Mouse (Mus musculus): ENCODE data around the gene Thtpa. TPM values are rescaled to one million over a fixed set of nuclear protein-coding genes. Genes with fewer than 3 reads are reported as not detected.

Gene Thtpa
- polyA plus RNA-seq, 1 experiment = 11.5 TPM

DNA sequence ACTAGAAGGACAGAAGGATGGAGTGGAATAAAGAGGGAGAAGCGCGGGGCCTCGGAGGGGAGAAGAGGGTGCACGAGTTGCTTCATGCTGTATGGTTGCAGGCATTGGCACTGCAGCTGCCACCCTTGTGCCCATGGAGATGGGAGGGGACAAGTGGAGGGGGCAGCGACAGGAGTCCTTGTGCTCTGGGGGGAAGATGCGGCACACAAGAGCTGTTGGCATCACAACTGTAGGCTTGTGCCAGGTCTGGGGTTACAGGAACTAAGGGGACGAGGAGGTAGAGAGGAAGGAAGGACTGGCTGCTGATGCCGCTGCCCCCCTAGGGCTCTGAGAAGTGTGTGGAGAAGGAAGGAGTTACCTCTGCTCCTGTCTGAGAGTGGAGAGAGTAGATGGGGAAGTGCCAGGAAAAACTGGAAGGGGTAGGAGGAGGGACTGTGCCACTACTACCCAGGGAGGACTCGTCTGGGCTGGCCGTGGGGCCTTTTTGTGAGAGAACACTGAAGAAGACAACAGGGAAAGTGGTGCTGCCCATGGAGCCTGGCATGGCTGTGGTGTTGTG is 40.3 kb upstream of the Thtpa start:
- Histone ChIP-seq H3K27me3 (ENCODE audit: control insufficient read depth, insufficient read depth, insufficient read length) (no peaks in the 10 kb centered on the region), H3ac (ENCODE audit: control insufficient read depth, insufficient read length, low read depth) (no peak overlapping the region), H3K36me3 (ENCODE audit: control insufficient read depth, insufficient read depth) (no peaks in the 10 kb centered on the region), H3K79me2 (ENCODE audit: control insufficient read depth, insufficient read depth) (no peaks in the 10 kb centered on the region), H3K4me3 (ENCODE audit: insufficient read depth, poor library complexity, severe bottlenecking) (no peak overlapping the region), H3K79me3 (ENCODE audit: low read depth) (no peaks in the 10 kb centered on the region)
- TF ChIP-seq CEBPB (IDR thresholded peaks at IDR 0.05; ENCODE audit: low read depth) (no peak), MYOD1 (IDR thresholded peaks at IDR 0.05; ENCODE audit: control insufficient read depth, insufficient read length, low read depth) (no peak), USF1 (IDR thresholded peaks at IDR 0.05; ENCODE audit: low read depth) (no peak), MAX (IDR thresholded peaks at IDR 0.05) (no peak), MYOG (IDR thresholded peaks at IDR 0.05; ENCODE audit: control insufficient read depth, extremely low read depth, insufficient read length) (no peak), FOSL1 (IDR thresholded peaks at IDR 0.05; ENCODE audit: insufficient read depth, low read length, poor library complexity, severe bottlenecking) (no peak), CTCF (IDR thresholded peaks at IDR 0.05; ENCODE audit: control insufficient read depth, insufficient read depth, insufficient read length) (no peak)

DNA sequence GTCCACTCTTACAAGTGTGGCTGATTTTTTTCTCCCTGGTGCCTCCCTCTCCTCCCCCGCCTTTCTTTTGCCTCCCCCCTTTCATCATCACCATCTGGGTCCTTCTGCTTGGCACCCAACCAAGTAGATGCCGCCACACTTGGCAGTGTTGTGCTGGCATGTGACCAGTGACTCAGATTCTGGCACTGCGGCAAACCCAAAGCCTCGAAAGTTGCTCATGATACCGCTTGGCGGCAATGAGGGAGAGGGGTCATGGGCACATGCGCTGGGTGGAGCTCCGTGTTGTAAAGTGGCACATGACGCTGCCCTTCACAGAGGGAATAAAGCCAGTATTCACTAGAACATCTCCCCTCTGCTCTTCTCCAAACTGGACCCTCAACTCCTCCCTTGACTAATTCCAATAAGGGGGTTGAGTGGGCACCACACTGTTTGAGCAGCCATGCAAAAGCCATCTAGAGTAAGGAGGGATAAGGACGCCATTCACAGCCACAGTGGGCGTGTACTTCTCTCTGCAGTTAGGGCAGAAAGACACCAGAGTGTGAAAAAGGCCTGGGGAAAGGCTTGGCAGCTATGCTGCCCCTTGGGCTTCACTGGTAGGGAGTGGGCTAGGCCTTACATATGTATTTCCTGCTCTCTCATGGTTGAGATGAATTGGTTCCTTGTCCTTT is 39.3 kb upstream of the Thtpa start:
- Histone ChIP-seq H3K79me3 (ENCODE audit: low read depth) (no peaks in the 10 kb centered on the region), H3K36me3 (ENCODE audit: control insufficient read depth, insufficient read depth) (no peaks in the 10 kb centered on the region), H3K27me3 (ENCODE audit: control insufficient read depth, insufficient read depth, insufficient read length) (no peaks in the 10 kb centered on the region), H3ac (ENCODE audit: control insufficient read depth, insufficient read length, low read depth) (no peak overlapping the region), H3K79me2 (ENCODE audit: control insufficient read depth, insufficient read depth) (no peaks in the 10 kb centered on the region), H3K4me3 (ENCODE audit: insufficient read depth, poor library complexity, severe bottlenecking) (no peak overlapping the region)
- no peak for TF ChIP-seq CTCF (IDR thresholded peaks at IDR 0.05; ENCODE audit: control insufficient read depth, insufficient read depth, insufficient read length)
- TF ChIP-seq CEBPB (IDR thresholded peaks at IDR 0.05; ENCODE audit: low read depth) = peak; percentile 39
- TF ChIP-seq MAX (IDR thresholded peaks at IDR 0.05) = peak; percentile 99
- no peak for TF ChIP-seq MYOG (IDR thresholded peaks at IDR 0.05; ENCODE audit: control insufficient read depth, extremely low read depth, insufficient read length)
- TF ChIP-seq USF1 (IDR thresholded peaks at IDR 0.05; ENCODE audit: low read depth) = peak; percentile 92
- TF ChIP-seq MYOD1 (IDR thresholded peaks at IDR 0.05; ENCODE audit: control insufficient read depth, insufficient read length, low read depth) = peak; percentile 53

DNA sequence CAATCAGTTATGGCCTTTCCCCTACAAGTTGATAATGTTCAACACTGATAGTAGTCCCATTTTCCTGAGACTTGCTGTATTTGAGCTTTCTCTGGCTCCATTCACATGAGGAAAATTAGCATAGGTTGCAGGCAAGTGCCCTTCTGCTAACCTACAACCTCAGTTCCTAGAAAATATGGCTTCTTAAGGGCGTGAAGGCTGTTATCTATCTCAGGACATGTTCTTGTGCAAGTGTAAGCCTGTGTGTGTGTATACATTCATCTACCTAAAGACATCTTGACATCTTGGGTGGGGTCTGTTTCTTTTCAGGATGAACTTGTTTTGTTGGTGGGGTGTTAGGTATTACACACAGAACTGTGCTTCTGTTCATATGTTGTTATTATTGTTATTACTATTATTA is 35.6 kb upstream of the Thtpa start:
- H3ac ChIP-seq (ENCODE audit: control insufficient read depth, insufficient read length, low read depth) = no peak overlapping the region
- no peaks in the 10 kb centered on the region for H3K36me3 ChIP-seq (ENCODE audit: control insufficient read depth, insufficient read depth)
- TF ChIP-seq CTCF (IDR thresholded peaks at IDR 0.05; ENCODE audit: control insufficient read depth, insufficient read depth, insufficient read length) = no peak
- no peak for TF ChIP-seq MYOD1 (IDR thresholded peaks at IDR 0.05; ENCODE audit: control insufficient read depth, insufficient read length, low read depth)
- no peak for TF ChIP-seq FOSL1 (IDR thresholded peaks at IDR 0.05; ENCODE audit: insufficient read depth, low read length, poor library complexity, severe bottlenecking)
- TF ChIP-seq CEBPB (IDR thresholded peaks at IDR 0.05; ENCODE audit: low read depth) = no peak
- TF ChIP-seq MAX (IDR thresholded peaks at IDR 0.05) = no peak

DNA sequence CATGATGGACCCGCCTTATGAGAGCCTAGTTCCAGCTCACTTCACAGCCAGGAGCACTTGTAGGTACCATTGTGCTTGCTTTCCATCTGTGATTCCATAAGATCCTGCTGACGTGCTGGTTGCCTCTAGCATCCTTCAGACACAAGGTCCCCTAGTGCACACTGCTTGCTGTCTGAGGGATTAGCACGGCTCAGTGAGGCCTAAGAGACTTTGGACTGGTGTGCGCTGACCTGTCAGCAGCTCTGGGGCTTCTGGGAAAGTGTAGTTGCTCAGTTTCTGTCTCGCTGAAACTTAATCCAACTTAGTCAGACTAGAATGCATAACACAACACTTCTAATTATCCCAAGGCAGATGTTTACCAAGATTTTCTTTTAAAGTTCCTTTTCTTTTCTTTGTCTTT is 34.7 kb upstream of the Thtpa start:
- Histone ChIP-seq H3K27me3 (ENCODE audit: control insufficient read depth, insufficient read depth, insufficient read length) (no peaks in the 10 kb centered on the region), H3K4me3 (ENCODE audit: insufficient read depth, poor library complexity, severe bottlenecking) (no peak overlapping the region), H3K79me3 (ENCODE audit: low read depth) (no peaks in the 10 kb centered on the region), H3K36me3 (ENCODE audit: control insufficient read depth, insufficient read depth) (no peaks in the 10 kb centered on the region), H3ac (ENCODE audit: control insufficient read depth, insufficient read length, low read depth) (no peak overlapping the region), H3K79me2 (ENCODE audit: control insufficient read depth, insufficient read depth) (no peaks in the 10 kb centered on the region)
- TF ChIP-seq MAX (IDR thresholded peaks at IDR 0.05) (no peak), FOSL1 (IDR thresholded peaks at IDR 0.05; ENCODE audit: insufficient read depth, low read length, poor library complexity, severe bottlenecking) (no peak), MYOG (IDR thresholded peaks at IDR 0.05; ENCODE audit: control insufficient read depth, extremely low read depth, insufficient read length) (no peak), MYOD1 (IDR thresholded peaks at IDR 0.05; ENCODE audit: control insufficient read depth, insufficient read length, low read depth) (no peak), USF1 (IDR thresholded peaks at IDR 0.05; ENCODE audit: low read depth) (no peak), CEBPB (IDR thresholded peaks at IDR 0.05; ENCODE audit: low read depth) (no peak), CTCF (IDR thresholded peaks at IDR 0.05; ENCODE audit: control insufficient read depth, insufficient read depth, insufficient read length) (no peak)

More for the DNA sequence above, 35.6 kb upstream of the Thtpa start:
- Histone ChIP-seq H3K4me3 (ENCODE audit: insufficient read depth, poor library complexity, severe bottlenecking) (no peak overlapping the region), H3K27me3 (ENCODE audit: control insufficient read depth, insufficient read depth, insufficient read length) (no peaks in the 10 kb centered on the region), H3K79me3 (ENCODE audit: low read depth) (no peaks in the 10 kb centered on the region), H3K79me2 (ENCODE audit: control insufficient read depth, insufficient read depth) (no peaks in the 10 kb centered on the region)

DNA sequence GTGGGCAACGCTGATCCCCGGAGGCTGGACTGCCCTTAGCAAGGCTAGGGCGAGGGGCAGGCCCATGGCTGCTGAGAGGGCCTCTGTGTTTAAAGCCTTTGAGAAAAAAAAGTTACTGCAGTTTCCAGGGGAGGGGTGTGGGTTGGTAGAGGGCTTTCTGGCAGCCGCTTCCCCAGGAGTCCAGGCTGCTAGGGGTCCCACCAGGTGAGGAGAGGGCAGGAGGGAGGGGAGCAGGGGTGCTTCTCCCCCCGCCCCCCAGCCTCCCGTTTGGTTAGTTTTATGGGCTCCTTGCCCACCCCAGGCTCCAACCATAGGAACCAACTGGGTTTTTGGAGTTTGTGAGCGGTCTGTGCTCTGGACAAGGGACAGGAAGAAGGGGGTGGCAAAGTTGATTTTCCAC is 32.7 kb upstream of the Thtpa start:
- Histone ChIP-seq H3K4me3 (ENCODE audit: insufficient read depth, poor library complexity, severe bottlenecking) (no peak overlapping the region), H3K36me3 (ENCODE audit: control insufficient read depth, insufficient read depth) (no peaks in the 10 kb centered on the region), H3K27me3 (ENCODE audit: control insufficient read depth, insufficient read depth, insufficient read length) (no peaks in the 10 kb centered on the region), H3K79me3 (ENCODE audit: low read depth) (no peaks in the 10 kb centered on the region), H3K79me2 (ENCODE audit: control insufficient read depth, insufficient read depth) (no peaks in the 10 kb centered on the region), H3ac (ENCODE audit: control insufficient read depth, insufficient read length, low read depth) (no peak overlapping the region)
- no peak for TF ChIP-seq FOSL1 (IDR thresholded peaks at IDR 0.05; ENCODE audit: insufficient read depth, low read length, poor library complexity, severe bottlenecking)
- no peak for TF ChIP-seq MAX (IDR thresholded peaks at IDR 0.05)
- TF ChIP-seq MYOG (IDR thresholded peaks at IDR 0.05; ENCODE audit: control insufficient read depth, extremely low read depth, insufficient read length) = no peak
- no peak for TF ChIP-seq CEBPB (IDR thresholded peaks at IDR 0.05; ENCODE audit: low read depth)
- TF ChIP-seq USF1 (IDR thresholded peaks at IDR 0.05; ENCODE audit: low read depth) = no peak
- no peak for TF ChIP-seq CTCF (IDR thresholded peaks at IDR 0.05; ENCODE audit: control insufficient read depth, insufficient read depth, insufficient read length)
- TF ChIP-seq MYOD1 (IDR thresholded peaks at IDR 0.05; ENCODE audit: control insufficient read depth, insufficient read length, low read depth) = no peak
